Mouse (Mus musculus) intestine, postnatal 0 days (tissue): ENCODE measurements at regions not wholly inside any gene's neighbourhood (a gene's known extent, or its start where the extent isn't known, plus 50 kb on each side); places are given as distances from the start of the nearest gene placed in this dataset.

ENCODE experiments used
- ATAC-seq: fragments of 200-750 bp; cut with Nextera tagmentation; 2 replicates; pipeline ENCODE4 v1.8.0; 2017; ENCODE audit warnings: mild to moderate bottlenecking, moderate TSS enrichment, moderate library complexity
- H3K27ac ChIP-seq: fragments of 300-500 bp; sonication (generic); 2 replicates; pipeline ENCODE4 v1.5.1; 2014; ENCODE audit warnings: mild to moderate bottlenecking, low read depth, low read length, moderate library complexity
- H3K27me3 ChIP-seq: fragments of 300-500 bp; sonication (generic); replicated peaks from 2 replicates; pipeline ENCODE4 v1.6.1; 2014; ENCODE audit warnings: low read length, mixed read lengths; ENCODE audit not compliant: control insufficient read depth, insufficient read depth
- H3K36me3 ChIP-seq: fragments of 300-500 bp; sonication (generic); 2 replicates; pipeline ENCODE4 v1.6.1; 2014; ENCODE audit warnings: mild to moderate bottlenecking, moderate library complexity; ENCODE audit not compliant: control insufficient read depth, insufficient read depth
- H3K4me1 ChIP-seq: fragments of 300-500 bp; sonication (generic); replicated peaks from 2 replicates; pipeline ENCODE4 v1.6.1; 2014; ENCODE audit warnings: antibody characterized with exemption, low read length, mixed read lengths; ENCODE audit not compliant: control insufficient read depth, insufficient read depth
- H3K4me2 ChIP-seq: fragments of 300-500 bp; sonication (generic); replicated peaks from 2 replicates; pipeline ENCODE4 v1.6.1; 2014; ENCODE audit warnings: low read depth, mild to moderate bottlenecking, moderate library complexity
- H3K4me3 ChIP-seq: fragments of 300-500 bp; sonication (generic); 2 replicates; pipeline ENCODE4 v1.5.1; 2014; ENCODE audit warnings: low read depth, low read length
- H3K9ac ChIP-seq: fragments of 300-500 bp; sonication (generic); 2 replicates; pipeline ENCODE4 v1.6.1; 2014; ENCODE audit warnings: mild to moderate bottlenecking, low read depth, low read length
- H3K9me3 ChIP-seq: fragments of 300-500 bp; sonication (generic); 2 replicates; pipeline ENCODE4 v1.6.1; 2016; ENCODE audit warnings: mixed run types; ENCODE audit not compliant: control insufficient read depth
- CTCF ChIP-seq: sonication (generic); IDR thresholded peaks from 2 replicates; pipeline ENCODE4 v1.5.1; 2016; ENCODE audit warnings: low read depth, mild to moderate bottlenecking, control low read depth, antibody characterized with exemption, moderate library complexity
- WGBS: fragments of 180-500 bp; shearing (Covaris S2); extraction: QIAGEN DNeasy Blood & Tissue Kit; methylation state at CpG from one replicate; pipeline ENCODE4 v1.1.7; 2014; 5-methylcytosine and 5-hydroxymethylcytosine counted together

DNA sequence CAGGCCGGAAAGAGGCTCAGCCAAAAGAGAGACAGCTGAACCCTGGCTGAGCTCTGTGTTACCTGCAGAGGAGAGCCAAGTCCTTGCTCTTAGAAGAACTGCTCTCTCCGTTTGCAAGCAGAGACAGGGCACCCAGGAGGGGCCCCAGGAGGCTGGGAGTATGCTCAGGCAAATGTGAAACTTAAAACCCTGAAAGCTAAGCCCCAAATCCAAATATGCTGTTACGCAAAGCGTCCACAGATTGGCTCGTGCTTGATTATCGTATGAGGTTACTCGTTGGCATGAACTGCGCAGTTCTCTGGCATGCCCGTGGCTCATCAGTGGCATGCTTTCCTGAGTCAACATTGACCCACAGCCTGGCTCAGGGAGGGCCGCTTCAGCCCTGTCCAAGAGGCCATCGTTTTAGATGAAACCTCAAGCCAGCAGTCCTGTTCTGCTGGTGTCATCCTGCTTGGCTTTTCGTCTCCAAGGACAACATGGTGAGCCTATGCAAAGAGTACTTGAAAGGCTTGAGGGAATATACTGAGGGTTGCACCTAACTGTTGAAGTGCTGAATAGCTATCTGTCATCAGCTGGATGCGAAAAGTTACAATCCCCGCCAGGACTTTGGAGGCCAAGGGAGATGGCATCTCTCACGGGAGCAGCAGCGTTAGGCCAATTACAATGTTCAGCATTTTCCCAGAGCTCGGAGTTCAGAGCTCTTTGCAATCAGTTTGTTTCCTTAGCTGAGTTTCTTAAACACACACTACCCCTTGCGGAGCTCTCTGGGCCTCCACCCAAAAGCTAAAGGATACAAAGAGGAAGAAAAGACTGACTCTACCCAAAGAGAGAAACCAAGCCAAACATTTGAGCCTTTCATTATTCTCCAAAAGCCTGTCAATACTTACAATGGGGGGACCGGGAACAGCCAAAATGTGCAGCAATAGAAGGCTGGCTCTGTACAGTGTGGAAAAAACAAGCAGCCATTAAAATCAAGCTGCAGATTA, 120.8 kb upstream of the Smim15 start:
- WGBS, result 67% methylated on average over 19 of the region's 19 CpGs
- Histone ChIP-seq H3K27me3 (no peaks in the 10 kb centered on the region), H3K4me1 (no peaks in the 10 kb centered on the region), H3K9ac (no peak overlapping the region), H3K9me3 (no peaks in the 10 kb centered on the region), H3K4me3 (no peak overlapping the region), H3K36me3 (no peaks in the 10 kb centered on the region), H3K27ac (no peak overlapping the region), H3K4me2 (no peak overlapping the region)
- no peak for ATAC-seq
- TF ChIP-seq CTCF, result no peak

DNA sequence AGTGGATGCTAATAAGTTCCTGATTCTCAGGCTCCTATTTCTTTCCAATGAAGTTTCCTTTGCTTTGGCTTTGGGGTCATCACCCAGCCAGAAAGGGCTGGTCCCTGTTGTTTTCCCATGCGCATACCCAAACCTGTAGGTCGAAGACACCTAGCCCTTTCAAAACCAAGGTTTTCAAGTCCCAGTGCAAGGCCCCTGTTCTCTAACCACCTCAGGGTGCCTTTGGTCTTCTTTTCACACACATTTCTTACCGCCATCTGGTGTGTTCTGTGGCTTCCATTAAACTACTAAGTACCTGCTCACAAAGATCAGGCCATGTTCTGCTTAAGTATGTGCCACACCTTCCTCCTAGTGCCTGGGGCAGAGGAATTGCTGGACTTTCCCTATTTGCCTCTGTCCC, 124.8 kb upstream of the Smim15 start:
- Histone ChIP-seq H3K4me3 (no peak overlapping the region), H3K36me3 (no peaks in the 10 kb centered on the region), H3K27me3 (no peaks in the 10 kb centered on the region), H3K27ac (no peak overlapping the region), H3K4me2 (no peak overlapping the region), H3K9ac (no peak overlapping the region), H3K9me3 (no peaks in the 10 kb centered on the region), H3K4me1 (no peaks in the 10 kb centered on the region)
- 97% methylated on average over 3 of the region's 3 CpGs for WGBS
- ATAC-seq, result no peak
- TF ChIP-seq CTCF, result no peak

DNA sequence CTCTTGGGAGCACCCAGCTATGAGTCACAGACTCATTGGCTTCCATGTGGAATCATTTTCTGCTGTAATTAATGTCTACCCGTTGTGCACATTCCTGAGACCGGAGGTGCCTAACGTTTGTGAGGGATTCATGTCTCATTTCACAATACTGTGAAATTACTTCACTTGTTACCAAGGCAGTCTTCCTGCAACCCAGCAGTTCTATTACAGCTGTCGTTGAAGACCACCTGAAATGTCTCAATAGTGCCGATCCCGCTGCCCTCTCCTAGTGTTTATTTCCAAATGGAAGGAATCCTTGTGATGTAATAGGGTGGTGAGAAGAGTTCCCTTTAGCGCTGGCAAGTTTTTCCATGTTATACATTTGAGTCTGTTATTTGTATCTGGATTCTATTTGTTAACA, 125.8 kb upstream of the Smim15 start:
- ATAC-seq, result no peak
- Histone ChIP-seq H3K27ac (no peak overlapping the region), H3K36me3 (no peaks in the 10 kb centered on the region), H3K4me2 (no peak overlapping the region), H3K4me1 (no peaks in the 10 kb centered on the region), H3K27me3 (no peaks in the 10 kb centered on the region), H3K4me3 (no peak overlapping the region), H3K9me3 (no peaks in the 10 kb centered on the region), H3K9ac (no peak overlapping the region)
- no peak for TF ChIP-seq CTCF
- WGBS, result 82% methylated on average over 7 of the region's 7 CpGs

DNA sequence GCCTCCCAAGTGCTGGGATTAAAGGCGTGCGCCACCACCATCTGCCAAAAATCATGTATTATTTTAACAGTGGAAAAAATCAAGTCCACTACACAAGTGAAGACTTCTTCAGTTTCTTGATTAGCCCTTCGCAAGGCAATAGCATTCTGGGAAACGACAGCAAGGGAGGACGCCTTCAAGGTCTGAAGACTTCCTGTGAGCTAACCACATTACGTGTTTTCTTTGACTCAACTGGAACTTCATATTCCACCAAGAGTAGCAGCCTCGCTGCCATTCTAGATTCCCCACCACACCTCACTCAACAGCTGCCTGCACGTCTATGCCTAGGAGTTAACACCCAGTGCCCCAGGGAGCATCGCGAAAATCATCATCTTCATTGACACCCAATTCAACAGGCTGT, 126.2 kb upstream of the Smim15 start:
- no peak overlapping the region for H3K9ac ChIP-seq
- H3K27ac ChIP-seq, result no peak overlapping the region
- no peaks in the 10 kb centered on the region for H3K9me3 ChIP-seq
- WGBS, result 90% methylated on average over 10 of the region's 10 CpGs
- H3K4me1 ChIP-seq, result no peaks in the 10 kb centered on the region
- ATAC-seq, result no peak
- no peak overlapping the region for H3K4me3 ChIP-seq
- H3K4me2 ChIP-seq, result no peak overlapping the region
- H3K27me3 ChIP-seq, result no peaks in the 10 kb centered on the region
- no peak for TF ChIP-seq CTCF
- H3K36me3 ChIP-seq, result no peaks in the 10 kb centered on the region

DNA sequence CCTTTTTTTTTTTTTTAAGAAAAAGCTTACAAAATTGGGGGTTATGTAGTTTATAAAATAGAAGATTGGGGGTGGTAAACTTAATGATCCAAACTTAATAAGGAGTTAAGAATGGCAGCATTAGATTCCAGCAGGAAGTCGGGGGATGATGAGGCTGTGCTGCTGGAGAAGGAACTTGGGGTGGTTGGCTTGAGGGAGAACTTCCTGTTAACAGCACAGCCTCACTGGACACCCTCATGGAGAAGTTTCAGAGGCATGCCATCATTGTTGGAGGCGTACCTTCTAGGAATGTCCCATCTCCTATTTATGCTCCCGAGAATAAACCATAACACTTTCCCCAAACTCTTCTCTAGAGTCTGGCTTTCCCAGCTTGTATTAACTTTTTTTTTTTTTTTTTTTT, 126.7 kb upstream of the Smim15 start:
- Histone ChIP-seq H3K9me3 (no peaks in the 10 kb centered on the region), H3K9ac (no peak overlapping the region), H3K36me3 (no peaks in the 10 kb centered on the region), H3K4me1 (no peaks in the 10 kb centered on the region), H3K27ac (no peak overlapping the region), H3K4me2 (no peak overlapping the region), H3K4me3 (no peak overlapping the region), H3K27me3 (no peaks in the 10 kb centered on the region)
- 87% methylated on average over 3 of the region's 3 CpGs for WGBS
- TF ChIP-seq CTCF, result no peak
- no peak for ATAC-seq

DNA sequence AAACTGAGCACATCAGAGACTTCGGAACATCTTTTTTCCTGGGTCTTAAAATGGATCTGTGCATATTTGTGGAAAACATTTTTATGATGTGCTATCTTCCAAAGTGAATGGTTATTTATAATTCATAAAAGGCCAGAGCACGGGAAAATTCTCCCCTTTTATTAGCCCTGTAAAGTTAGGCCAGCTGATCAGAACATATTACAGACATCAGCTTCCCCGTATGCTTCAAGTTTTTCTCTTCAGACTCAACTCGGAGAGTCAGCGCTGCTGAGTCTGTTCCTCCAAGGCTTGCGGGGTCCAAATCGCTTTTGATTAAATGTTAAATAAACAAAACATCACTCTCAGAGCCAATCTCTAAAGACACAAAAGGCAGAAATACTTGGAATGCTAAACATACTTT, 134.1 kb upstream of the Smim15 start:
- Histone ChIP-seq H3K4me3 (no peak overlapping the region), H3K4me2 (no peak overlapping the region), H3K27me3 (no peaks in the 10 kb centered on the region), H3K4me1 (no peaks in the 10 kb centered on the region), H3K27ac (no peak overlapping the region), H3K36me3 (no peaks in the 10 kb centered on the region), H3K9me3 (no peaks in the 10 kb centered on the region), H3K9ac (no peak overlapping the region)
- TF ChIP-seq CTCF, result no peak
- WGBS, result 54% methylated on average over 7 of the region's 7 CpGs
- ATAC-seq, result no peak
